Mouse (Mus musculus): ENCODE measurements around the gene Fgd6. TPM values are rescaled to one million over a fixed set of nuclear protein-coding genes. Genes with fewer than 3 reads are reported as not detected.

Gene Fgd6
- polyA plus RNA-seq, 1 experiment from 2014 or later = 6.4 TPM

DNA sequence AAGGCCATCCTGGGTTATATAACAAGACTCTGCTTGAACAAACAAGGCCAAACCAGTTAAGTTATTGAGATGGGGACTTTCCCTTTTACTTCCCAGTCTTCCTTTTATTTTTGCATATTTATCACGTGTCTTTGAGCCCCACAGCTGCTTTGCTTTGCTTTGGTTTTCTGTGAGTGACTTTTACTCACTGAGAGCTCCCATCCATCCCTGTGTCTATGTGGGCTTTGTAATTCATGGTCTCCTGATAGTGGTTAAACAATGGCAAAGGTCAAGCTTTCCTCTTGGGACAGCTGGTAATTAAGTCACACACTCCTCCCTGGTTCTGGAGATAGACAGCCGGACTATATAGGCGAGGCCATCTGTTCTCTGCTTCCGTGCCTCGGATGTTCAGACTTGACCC lies 57.7 kb downstream of the Fgd6 start:
- Histone ChIP-seq H3K27me3 (ENCODE audit: control insufficient read depth, insufficient read depth, low read length) (no peaks in the 10 kb centered on the region), H3K4me1 (ENCODE audit: control insufficient read depth, insufficient read depth, low read length) (no peaks in the 10 kb centered on the region), H3K4me2 (ENCODE audit: low read depth) (no peak overlapping the region), H3K36me3 (ENCODE audit: control insufficient read depth, insufficient read depth, low read length) (no peaks in the 10 kb centered on the region), H3K9ac (ENCODE audit: low read length) (no peak overlapping the region), H3K27ac (ENCODE audit: low read depth, low read length) (no peak overlapping the region), H3K4me3 (ENCODE audit: low read depth, low read length) (no peak overlapping the region), H3K9me3 (ENCODE audit: control insufficient read depth, low read length) (no peaks in the 10 kb centered on the region)
- WGBS = 34% methylated on average over 5 of the region's 5 CpGs
- DNase-seq (ENCODE audit: low spot score) = peak; percentile 37
- ATAC-seq (ENCODE audit: insufficient read depth, low FRiP score, low TSS enrichment) = peak; percentile 73

DNA sequence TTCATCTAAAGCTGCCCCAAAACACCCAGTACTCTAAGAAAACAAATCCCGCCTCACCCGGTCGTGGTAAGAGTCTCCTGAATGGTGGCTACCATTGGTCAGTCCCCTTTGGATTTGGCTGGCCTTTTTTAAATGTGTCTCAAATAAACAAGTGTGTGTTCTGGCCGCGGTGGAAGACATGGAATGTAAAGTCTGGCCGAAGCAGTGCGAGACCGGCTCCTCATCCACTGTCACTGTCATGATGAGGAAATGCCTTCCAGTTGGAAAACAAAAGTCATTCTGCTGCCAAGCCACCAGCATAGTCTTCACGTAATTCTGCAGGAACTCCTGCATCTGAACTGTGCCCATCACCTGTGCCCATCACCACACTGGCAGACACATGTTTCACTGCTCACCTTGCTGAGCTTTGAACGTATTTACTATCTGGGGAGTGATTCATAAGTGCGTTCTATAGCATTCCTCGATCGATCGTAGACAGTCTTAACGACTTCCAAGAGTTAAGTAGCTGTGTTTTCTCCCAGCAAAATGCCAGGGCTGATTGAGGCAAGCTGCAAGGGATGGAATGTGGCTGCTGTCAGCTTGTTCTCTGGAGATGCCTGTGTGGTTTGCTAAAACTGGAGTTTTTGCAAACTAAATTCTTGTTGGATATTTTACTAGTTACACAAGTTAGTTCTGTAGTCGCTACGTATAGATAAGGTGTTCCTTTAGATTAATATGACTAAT lies 60.1 kb downstream of the Fgd6 start:
- no peaks in the 10 kb centered on the region for H3K36me3 ChIP-seq (ENCODE audit: control insufficient read depth, insufficient read depth, low read length)
- H3K4me1 ChIP-seq (ENCODE audit: control insufficient read depth, insufficient read depth, low read length) = no peaks in the 10 kb centered on the region
- no peaks in the 10 kb centered on the region for H3K9me3 ChIP-seq (ENCODE audit: control insufficient read depth, low read length)
- no peak for DNase-seq (ENCODE audit: low spot score)
- H3K4me2 ChIP-seq (ENCODE audit: low read depth) = no peak overlapping the region
- H3K27ac ChIP-seq (ENCODE audit: low read depth, low read length) = no peak overlapping the region
- no peak overlapping the region for H3K4me3 ChIP-seq (ENCODE audit: low read depth, low read length)
- 91% methylated on average over 17 of the region's 17 CpGs for WGBS
- no peaks in the 10 kb centered on the region for H3K27me3 ChIP-seq (ENCODE audit: control insufficient read depth, insufficient read depth, low read length)
- ATAC-seq (ENCODE audit: insufficient read depth, low FRiP score, low TSS enrichment) = no peak
- no peak overlapping the region for H3K9ac ChIP-seq (ENCODE audit: low read length)

DNA sequence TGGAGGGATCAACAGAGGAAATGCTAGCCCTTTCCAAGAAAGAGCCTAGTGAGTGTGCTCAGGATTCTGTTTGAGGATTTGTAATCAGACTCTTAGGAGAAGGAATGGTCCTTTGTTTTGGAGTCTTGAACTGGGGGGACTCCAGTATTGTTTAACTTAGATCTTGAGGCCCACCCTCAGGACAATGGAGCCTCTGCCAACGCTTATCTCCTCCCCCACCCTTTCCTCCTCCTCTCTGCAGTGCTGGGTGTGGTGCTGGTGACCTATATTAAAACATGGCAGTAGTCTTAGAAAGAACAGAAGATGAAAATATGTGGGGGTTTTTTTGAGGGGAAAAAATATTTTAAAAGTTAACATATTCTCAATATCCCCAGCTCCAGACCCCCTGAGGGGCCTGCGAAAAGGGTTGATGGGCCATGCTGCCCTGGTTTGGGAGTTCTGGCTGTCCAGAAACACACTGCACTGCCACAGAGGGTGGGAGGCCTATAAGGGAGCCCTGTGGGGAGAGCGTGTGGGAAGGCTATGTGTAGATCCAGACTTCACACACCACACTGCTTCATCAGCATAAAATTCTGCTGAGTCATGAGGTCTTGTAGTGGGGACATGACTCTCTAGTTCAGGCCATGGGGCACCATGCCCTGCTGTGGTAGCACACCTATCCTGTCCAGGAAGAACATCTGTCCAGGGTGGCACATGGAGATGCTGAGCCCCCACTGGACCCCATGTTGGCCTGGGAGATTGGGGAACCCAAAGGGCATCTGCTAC lies 61.5 kb downstream of the Fgd6 start:
- no peak overlapping the region for H3K4me2 ChIP-seq (ENCODE audit: low read depth)
- DNase-seq (ENCODE audit: low spot score) (no peak), ATAC-seq (ENCODE audit: insufficient read depth, low FRiP score, low TSS enrichment) (no peak)
- H3K4me1 ChIP-seq (ENCODE audit: control insufficient read depth, insufficient read depth, low read length) = no peaks in the 10 kb centered on the region
- H3K9me3 ChIP-seq (ENCODE audit: control insufficient read depth, low read length) = no peaks in the 10 kb centered on the region
- no peaks in the 10 kb centered on the region for H3K27me3 ChIP-seq (ENCODE audit: control insufficient read depth, insufficient read depth, low read length)
- H3K36me3 ChIP-seq (ENCODE audit: control insufficient read depth, insufficient read depth, low read length) = no peaks in the 10 kb centered on the region
- H3K4me3 ChIP-seq (ENCODE audit: low read depth, low read length) = no peak overlapping the region
- 78% methylated on average over 3 of the region's 3 CpGs for WGBS
- H3K9ac ChIP-seq (ENCODE audit: low read length) = no peak overlapping the region
- H3K27ac ChIP-seq (ENCODE audit: low read depth, low read length) = no peak overlapping the region

DNA sequence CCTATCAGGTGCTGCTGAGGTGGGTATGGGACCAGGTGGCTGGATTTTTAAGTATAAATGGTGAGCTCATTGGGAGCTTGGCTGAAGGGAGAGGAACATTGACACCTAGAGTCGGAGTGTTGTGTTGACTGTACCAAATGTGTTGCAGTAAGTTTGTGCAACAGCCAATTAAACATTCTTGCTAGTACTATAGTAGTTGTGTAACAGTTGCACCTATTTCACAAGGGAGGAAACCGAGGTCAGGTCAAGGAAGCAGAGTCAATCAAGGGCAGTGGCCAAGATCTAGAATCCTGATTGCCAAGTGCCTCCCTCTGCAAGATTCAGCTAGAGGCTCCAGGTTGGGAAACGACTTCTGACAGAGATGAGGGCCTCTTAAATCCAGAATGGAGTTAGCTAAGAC lies 62.3 kb downstream of the Fgd6 start:
- Histone ChIP-seq H3K27ac (ENCODE audit: low read depth, low read length) (no peak overlapping the region), H3K4me3 (ENCODE audit: low read depth, low read length) (no peak overlapping the region), H3K27me3 (ENCODE audit: control insufficient read depth, insufficient read depth, low read length) (no peaks in the 10 kb centered on the region), H3K9me3 (ENCODE audit: control insufficient read depth, low read length) (no peaks in the 10 kb centered on the region), H3K4me1 (ENCODE audit: control insufficient read depth, insufficient read depth, low read length) (no peaks in the 10 kb centered on the region), H3K4me2 (ENCODE audit: low read depth) (no peak overlapping the region), H3K36me3 (ENCODE audit: control insufficient read depth, insufficient read depth, low read length) (no peaks in the 10 kb centered on the region), H3K9ac (ENCODE audit: low read length) (no peak overlapping the region)
- DNase-seq (ENCODE audit: low spot score) = no peak
- 91% methylated on average over 3 of the region's 3 CpGs for WGBS
- ATAC-seq (ENCODE audit: insufficient read depth, low FRiP score, low TSS enrichment) = no peak

DNA sequence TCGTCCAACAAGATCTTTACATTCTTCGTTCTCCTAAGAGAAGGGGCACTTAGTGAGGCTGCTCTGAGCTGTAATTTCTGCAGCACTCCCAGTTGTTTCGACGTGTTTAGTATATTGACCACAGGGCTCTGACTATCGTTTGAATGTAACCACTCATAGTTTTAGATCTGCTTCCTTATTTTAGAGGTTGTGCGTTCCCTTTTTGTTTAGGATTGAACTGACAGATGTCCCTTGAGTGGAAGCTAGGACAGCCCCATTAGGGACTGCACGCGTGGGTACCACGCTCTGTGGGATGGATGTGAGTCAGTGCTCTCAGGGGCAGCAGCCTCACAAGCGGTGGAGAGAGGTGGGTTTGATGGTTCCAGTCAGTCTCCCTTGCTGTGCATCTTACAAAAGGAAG lies 69.7 kb downstream of the Fgd6 start:
- Histone ChIP-seq H3K4me2 (ENCODE audit: low read depth) (no peak overlapping the region), H3K4me3 (ENCODE audit: low read depth, low read length) (no peak overlapping the region), H3K36me3 (ENCODE audit: control insufficient read depth, insufficient read depth, low read length) (no peaks in the 10 kb centered on the region), H3K4me1 (ENCODE audit: control insufficient read depth, insufficient read depth, low read length) (no peaks in the 10 kb centered on the region), H3K9ac (ENCODE audit: low read length) (no peak overlapping the region), H3K9me3 (ENCODE audit: control insufficient read depth, low read length) (no peaks in the 10 kb centered on the region), H3K27ac (ENCODE audit: low read depth, low read length) (no peak overlapping the region), H3K27me3 (ENCODE audit: control insufficient read depth, insufficient read depth, low read length) (no peaks in the 10 kb centered on the region)
- DNase-seq (ENCODE audit: low spot score) = no peak
- 93% methylated on average over 10 of the region's 10 CpGs for WGBS
- no peak for ATAC-seq (ENCODE audit: insufficient read depth, low FRiP score, low TSS enrichment)

DNA sequence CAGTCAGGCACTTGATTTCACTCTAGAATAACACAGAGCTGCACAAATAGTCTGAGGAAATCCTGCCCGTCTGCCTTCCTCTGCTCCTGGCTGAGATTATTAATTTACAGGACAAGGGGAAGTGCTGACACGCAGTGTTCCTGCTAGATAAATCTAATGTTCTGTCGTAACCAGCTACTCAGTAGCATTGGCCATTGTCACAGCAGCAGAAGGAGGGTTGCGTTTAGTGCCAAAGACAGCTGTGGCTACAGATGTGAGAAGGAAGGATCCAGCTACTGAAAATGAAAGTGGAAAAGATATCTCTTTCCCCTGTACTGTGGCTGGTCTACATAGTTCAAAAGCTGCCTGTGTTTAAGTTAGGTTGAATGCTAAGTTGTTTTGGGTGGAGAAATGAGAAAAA lies 71.4 kb downstream of the Fgd6 start:
- Histone ChIP-seq H3K4me3 (ENCODE audit: low read depth, low read length) (no peak overlapping the region), H3K36me3 (ENCODE audit: control insufficient read depth, insufficient read depth, low read length) (no peaks in the 10 kb centered on the region), H3K9ac (ENCODE audit: low read length) (no peak overlapping the region), H3K27me3 (ENCODE audit: control insufficient read depth, insufficient read depth, low read length) (no peaks in the 10 kb centered on the region), H3K9me3 (ENCODE audit: control insufficient read depth, low read length) (no peaks in the 10 kb centered on the region), H3K27ac (ENCODE audit: low read depth, low read length) (no peak overlapping the region), H3K4me2 (ENCODE audit: low read depth) (no peak overlapping the region), H3K4me1 (ENCODE audit: control insufficient read depth, insufficient read depth, low read length) (no peaks in the 10 kb centered on the region)
- ATAC-seq (ENCODE audit: insufficient read depth, low FRiP score, low TSS enrichment) (no peak), DNase-seq (ENCODE audit: low spot score) (no peak)
- WGBS = 84% methylated on average over 4 of the region's 4 CpGs

DNA sequence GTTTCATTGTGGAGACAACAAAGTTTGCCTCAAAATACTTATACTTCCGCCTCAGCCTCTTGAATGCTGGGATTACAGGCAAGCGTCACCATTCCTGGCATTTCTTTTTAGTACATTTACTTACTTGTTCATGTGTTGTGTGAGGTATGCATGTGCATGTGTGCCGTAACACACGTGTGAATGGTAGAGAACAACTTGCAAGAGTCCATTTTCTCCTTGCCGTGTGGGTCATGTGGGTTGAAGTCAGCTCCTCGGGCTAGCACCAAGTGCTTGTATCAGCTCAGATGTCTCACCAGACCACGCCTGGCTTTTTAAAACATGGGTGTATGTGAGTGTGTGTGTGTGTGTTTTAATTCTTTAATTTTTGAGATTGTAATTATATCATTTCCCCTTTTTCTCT lies 71.8 kb downstream of the Fgd6 start:
- H3K36me3 ChIP-seq (ENCODE audit: control insufficient read depth, insufficient read depth, low read length) = no peaks in the 10 kb centered on the region
- WGBS = 94% methylated on average over 7 of the region's 7 CpGs
- H3K27ac ChIP-seq (ENCODE audit: low read depth, low read length) = no peak overlapping the region
- no peak overlapping the region for H3K9ac ChIP-seq (ENCODE audit: low read length)
- DNase-seq (ENCODE audit: low spot score) (no peak), ATAC-seq (ENCODE audit: insufficient read depth, low FRiP score, low TSS enrichment) (no peak)
- H3K4me2 ChIP-seq (ENCODE audit: low read depth) = no peak overlapping the region
- H3K9me3 ChIP-seq (ENCODE audit: control insufficient read depth, low read length) = no peaks in the 10 kb centered on the region
- no peaks in the 10 kb centered on the region for H3K4me1 ChIP-seq (ENCODE audit: control insufficient read depth, insufficient read depth, low read length)
- no peaks in the 10 kb centered on the region for H3K27me3 ChIP-seq (ENCODE audit: control insufficient read depth, insufficient read depth, low read length)
- no peak overlapping the region for H3K4me3 ChIP-seq (ENCODE audit: low read depth, low read length)

DNA sequence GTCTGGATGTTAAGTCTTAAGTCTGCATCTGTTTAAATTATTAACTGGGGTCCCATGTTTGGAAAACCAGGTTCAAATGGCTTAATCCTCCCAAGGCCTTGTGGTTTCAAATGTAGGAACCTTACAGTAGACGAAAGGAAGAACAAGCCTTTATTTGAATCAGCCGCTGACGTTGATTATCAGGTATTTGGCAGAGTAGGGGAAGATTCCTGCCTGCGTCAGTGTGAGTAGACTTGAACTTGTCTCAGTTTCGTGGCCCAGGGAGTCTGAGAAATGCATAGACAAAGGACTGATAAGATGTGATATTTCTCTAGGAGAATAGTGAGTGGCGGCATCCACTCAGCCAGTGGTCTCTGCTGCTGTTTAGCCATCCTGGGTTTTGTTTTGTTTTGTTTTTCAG lies 73.0 kb downstream of the Fgd6 start:
- Histone ChIP-seq H3K4me2 (ENCODE audit: low read depth) (no peak overlapping the region), H3K4me3 (ENCODE audit: low read depth, low read length) (no peak overlapping the region), H3K9me3 (ENCODE audit: control insufficient read depth, low read length) (no peaks in the 10 kb centered on the region), H3K27me3 (ENCODE audit: control insufficient read depth, insufficient read depth, low read length) (no peaks in the 10 kb centered on the region), H3K36me3 (ENCODE audit: control insufficient read depth, insufficient read depth, low read length) (no peaks in the 10 kb centered on the region), H3K27ac (ENCODE audit: low read depth, low read length) (no peak overlapping the region), H3K9ac (ENCODE audit: low read length) (no peak overlapping the region), H3K4me1 (ENCODE audit: control insufficient read depth, insufficient read depth, low read length) (no peaks in the 10 kb centered on the region)
- no peak for DNase-seq (ENCODE audit: low spot score)
- ATAC-seq (ENCODE audit: insufficient read depth, low FRiP score, low TSS enrichment) = no peak
- 92% methylated on average over 6 of the region's 6 CpGs for WGBS
